Mouse (Mus musculus) T-helper 2 cell (primary cell): ENCODE measurements at regions not wholly inside any gene's neighbourhood (a gene's known extent, or its start where the extent isn't known, plus 50 kb on each side); places are given as distances from the start of the nearest gene placed in this dataset.
"Not testable (repeated sequence)": the region's sequence is repeated elsewhere in the genome, so short reads cannot be mapped to it uniquely, and the experiment has no call there.

Source experiments
- in situ Hi-C: fragments of 300-600 bp; cut with MboI, MseI; formaldehyde crosslinking; loops from one replicate; pipeline ENCODE4 v1.15.1; 2025; ENCODE audit warnings: high pct_unique_total_duplicates

- in situ Hi-C loops = no loop called here
Observed at GRCm38 (mm10) chr5:5956716-5957115, 207.6 kb upstream of the Steap1 start.

- in situ Hi-C loops = no loop called here
Observed at GRCm38 (mm10) chr5:5955783-5956182, 206.7 kb upstream of the Steap1 start.

GRCm38 (mm10) chr5:5925796-5926195 is 176.7 kb upstream of the Steap1 start:
- in situ Hi-C loops = loop anchor here (25.0 kb wide), 1 partner anchor 1112 kb away; no protein-coding TSS in a partner anchor

DNA sequence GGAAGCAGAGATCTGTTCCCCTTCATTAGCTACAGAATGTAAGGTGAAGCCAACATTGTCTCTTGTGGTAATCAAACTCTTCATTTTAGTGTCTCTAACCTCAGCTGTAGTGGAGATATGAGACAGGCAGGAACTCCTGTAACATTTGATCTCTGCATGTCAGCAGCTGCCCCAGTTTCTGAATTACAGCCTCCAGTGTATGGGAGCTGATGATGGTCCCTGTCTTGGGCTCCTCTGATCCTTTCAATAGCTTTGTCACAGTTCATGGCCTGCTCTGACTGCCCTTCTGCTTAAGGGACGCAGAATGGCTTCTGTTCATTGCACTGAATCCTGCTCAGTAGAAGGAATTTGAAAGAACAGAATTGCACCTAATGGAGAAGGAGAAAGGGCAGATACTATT is 167.3 kb upstream of the Steap1 start:
- in situ Hi-C loops = no loop called here

- in situ Hi-C loops = no loop called here
Observed at GRCm38 (mm10) chr5:5889376-5889775, 140.2 kb upstream of the Steap1 start.

- in situ Hi-C loops = loop anchor here (25.0 kb wide), 1 partner anchor 536 kb away; no protein-coding TSS in a partner anchor
Observed at GRCm38 (mm10) chr5:5873425-5873824, 124.3 kb upstream of the Steap1 start.

DNA sequence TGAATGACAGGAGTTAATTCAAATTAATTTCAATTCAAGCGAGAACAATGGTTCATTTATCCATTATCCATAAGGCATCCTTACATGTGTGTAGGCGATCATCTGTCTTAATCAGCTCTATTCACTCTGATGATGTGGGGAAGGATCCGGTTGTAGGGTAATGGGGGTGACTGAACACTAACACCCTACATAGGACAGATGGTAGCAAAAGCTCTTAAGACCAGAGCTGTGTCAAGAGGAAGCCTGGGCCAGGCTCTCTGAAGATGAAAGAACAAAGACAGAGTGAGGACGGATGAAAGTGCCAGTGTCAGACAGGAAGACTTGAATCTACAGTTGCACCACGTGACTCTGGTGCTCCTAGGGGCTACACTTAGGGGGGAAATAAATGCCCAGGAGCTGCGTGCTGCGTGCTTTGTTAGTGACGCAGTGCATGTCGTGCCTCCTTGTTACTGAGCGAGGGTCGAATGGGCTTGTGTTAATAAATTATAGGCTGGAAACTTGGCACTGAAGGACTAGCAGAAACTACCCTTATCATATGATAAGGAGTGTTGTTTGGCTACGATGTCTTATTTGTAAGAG is 107.1 kb upstream of the Steap1 start:
- in situ Hi-C loops = loop anchor here (25.0 kb wide), 1 partner anchor 519 kb away; no protein-coding TSS in a partner anchor

DNA sequence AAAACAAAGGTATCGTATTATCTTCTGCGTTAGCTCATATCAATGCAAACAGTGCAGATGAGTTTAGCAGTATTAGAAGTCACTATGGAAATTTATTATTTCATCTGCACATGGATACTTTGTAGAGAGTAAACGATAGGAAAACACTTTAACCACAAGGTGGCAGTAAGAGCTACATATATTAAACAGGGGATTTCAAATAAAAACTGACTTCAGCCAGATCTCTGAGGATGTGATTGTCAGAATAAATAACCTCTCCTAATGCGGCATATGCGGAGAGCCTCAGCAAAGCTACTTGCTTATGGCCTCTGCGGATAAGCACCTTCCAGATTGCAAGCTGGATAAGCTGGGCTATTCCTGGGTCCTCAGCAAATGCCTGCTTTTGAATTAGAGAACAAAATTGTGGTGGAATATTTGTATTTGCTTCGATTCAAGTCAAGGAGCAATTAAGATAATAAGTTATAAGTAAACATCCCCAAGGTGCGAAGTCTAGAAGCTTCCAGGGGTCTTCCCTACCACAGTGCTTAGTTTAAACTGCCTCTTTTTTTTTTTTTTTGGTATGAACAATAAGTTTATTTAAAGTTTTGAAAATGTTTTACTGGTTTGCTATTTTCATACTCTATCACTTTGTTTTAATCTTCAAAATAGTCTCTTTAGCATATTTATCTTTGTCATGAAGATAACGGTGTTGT is 96.8 kb upstream of the Steap1 start:
- in situ Hi-C loops = no loop called here

DNA sequence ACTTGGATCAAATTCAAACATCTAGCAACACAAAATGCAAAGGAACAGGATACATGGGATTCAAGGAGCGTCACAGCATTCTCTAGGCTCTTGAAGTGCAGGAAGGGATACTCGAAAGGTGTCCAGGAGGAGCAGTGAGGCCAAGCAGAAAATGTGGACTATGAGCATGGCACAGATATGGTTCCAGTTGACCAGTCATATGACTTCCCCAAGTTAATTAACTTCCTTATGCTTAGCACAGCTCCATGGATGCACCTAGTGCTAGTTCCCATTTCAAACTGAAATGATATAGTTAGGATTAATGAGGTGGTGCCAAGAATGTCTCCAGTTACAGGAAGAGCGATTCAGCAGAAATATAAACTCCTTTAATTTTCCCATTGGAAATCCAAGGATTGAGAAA is 95.2 kb upstream of the Steap1 start:
- in situ Hi-C loops = no loop called here

- in situ Hi-C loops = no loop called here
Observed at GRCm38 (mm10) chr5:5838767-5839166, 89.6 kb upstream of the Steap1 start.

DNA sequence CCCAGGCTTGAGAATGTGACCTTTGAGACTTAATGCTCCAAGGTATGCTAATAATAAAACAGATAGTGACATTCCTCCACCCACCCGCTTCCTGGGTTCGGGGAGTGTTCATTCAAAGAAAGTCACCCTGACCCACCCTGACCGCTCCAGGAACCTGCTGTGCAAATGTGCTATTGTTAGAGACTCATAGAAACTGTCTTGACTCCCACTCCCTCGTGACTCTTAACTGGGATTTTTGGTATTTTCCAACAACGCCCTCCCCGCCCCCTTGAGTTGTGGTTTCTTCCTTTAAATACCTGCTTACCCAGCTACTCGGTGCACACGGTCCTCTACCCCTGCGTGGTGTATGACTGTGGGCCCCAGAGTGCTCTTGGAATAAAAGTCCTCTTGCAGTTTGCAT is 73.5 kb upstream of the Steap1 start:
- in situ Hi-C loops = not testable (repeated sequence)
